Mouse (Mus musculus) liver, embryonic 14.5 days (tissue): ENCODE measurements around the gene Syn2.

Source experiments
- CTCF ChIP-seq: IDR thresholded peaks from 2 replicates; pipeline ENCODE4 v1.5.1; 2016; ENCODE audit warnings: antibody characterized with exemption, low read depth, control low read depth
- EP300 ChIP-seq: IDR thresholded peaks from 2 replicates; pipeline ENCODE4 v1.6.1; 2016; ENCODE audit warnings: antibody characterized with exemption, low read depth

- TF ChIP-seq CTCF (no peak), EP300 (no peak)
Observed at GRCm38 (mm10) chr6:115134501-115135331, at the start of gene Syn2.
